Mouse (Mus musculus) thymus, postnatal 4 days (tissue): Measurements from ENCODE around the gene Gm13757.
"Not testable (repeated sequence)": the region's sequence is repeated elsewhere in the genome, so short reads cannot be mapped to it uniquely, and the experiment has no call there.

Experiments used
- DNase-seq: peaks from one replicate; pipeline ENCODE4 v3.0.0; 2021

The Gm13757 gene

GRCm38 (mm10) chr2:88449031-88449430 lies at the start of gene Gm13757:
Gm13757 (minus strand) TSS chr2:88449131.
- DNase-seq = no peak

GRCm38 (mm10) chr2:88493020-88493419 lies 44.1 kb upstream of the Gm13757 start, which contains the start of gene Olfr1185-ps1:
Olfr1185-ps1 (plus strand) TSS chr2:88493320.
- no peak for DNase-seq

- no peak for DNase-seq
Observed at GRCm38 (mm10) chr2:88483298-88483697, 34.4 kb upstream of the Gm13757 start, which contains the start of gene Olfr1184. Olfr1184 (plus strand) TSS chr2:88483598.

GRCm38 (mm10) chr2:88454567-88454966 lies 5.6 kb upstream of the Gm13757 start, which contains the start of gene Olfr1183:
Olfr1183 (plus strand) TSS chr2:88454867.
- DNase-seq = not testable (repeated sequence)

- no peak for DNase-seq
Observed at GRCm38 (mm10) chr2:88426071-88426470, 22.9 kb downstream of the Gm13757 start, which contains the start of gene Olfr1181. Olfr1181 (minus strand) TSS chr2:88426171.

- DNase-seq = no peak
Observed at GRCm38 (mm10) chr2:88419051-88419450, 29.9 kb downstream of the Gm13757 start, which contains the start of gene Olfr1180. Olfr1180 (minus strand) TSS chr2:88419151.

GRCm38 (mm10) chr2:88406353-88406752 lies 42.6 kb downstream of the Gm13757 start, which contains the start of gene Olfr1179:
Olfr1179 (minus strand) TSS chr2:88406453.
- DNase-seq = no peak
